Mouse (Mus musculus) ovary, postnatal 36 days (tissue): ENCODE measurements around the gene Tcf23.

Experiments
- DNase-seq: peaks from one replicate; pipeline ENCODE4 v3.0.0; 2022; ENCODE audit warnings: low spot score, mixed read lengths

Gene Tcf23

DNA sequence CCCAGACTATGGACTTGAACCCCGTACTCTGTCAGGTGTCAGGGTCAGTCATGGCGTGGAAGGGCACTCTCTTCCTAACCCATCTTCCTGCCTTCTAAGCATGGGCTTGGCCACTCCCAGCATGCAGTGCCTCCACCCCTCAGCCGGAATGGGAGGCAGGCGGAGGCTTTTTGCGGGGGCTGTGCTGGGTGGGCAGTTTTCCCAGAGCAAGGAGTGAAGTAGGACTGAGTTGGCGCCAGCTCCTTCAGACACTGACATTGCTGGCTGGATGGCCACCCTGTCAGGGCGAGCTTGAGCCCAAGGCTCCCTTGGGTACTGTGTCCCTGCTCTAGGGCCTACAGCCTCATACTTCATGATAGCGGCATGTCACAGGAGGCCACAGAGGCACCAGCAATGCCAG is at the start of gene Tcf23:
Gene Tcf23, plus strand, starts transcription at position 247 of the 400 bp plus-strand sequence.
- DNase-seq = peak; percentile 77

DNA sequence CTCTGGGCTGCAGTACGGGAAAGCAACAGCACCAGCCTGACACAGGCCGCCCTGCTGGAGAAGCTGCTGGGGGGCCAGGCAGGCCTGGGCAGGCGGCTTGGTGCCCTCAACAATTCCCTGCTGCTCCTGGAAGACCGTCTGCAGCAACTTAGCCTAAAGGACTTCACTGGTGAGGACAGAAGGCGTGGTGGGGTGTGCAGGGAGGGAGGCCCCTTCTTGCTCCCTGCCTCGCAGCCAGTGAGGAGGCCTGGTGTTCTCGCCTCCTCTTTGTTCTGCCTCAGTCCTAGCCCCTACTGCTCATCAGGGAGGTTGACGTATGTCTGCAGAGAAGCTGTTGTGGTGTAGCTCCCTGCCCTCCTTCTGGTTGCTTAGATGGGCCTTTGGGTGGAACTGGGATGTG is 49.8 kb upstream of the Tcf23 start:
- DNase-seq = no peak

- no peak for DNase-seq
Measured at GRCm38 (mm10) chr5:30919831-30920614, 48.4 kb upstream of the Tcf23 start.

DNA sequence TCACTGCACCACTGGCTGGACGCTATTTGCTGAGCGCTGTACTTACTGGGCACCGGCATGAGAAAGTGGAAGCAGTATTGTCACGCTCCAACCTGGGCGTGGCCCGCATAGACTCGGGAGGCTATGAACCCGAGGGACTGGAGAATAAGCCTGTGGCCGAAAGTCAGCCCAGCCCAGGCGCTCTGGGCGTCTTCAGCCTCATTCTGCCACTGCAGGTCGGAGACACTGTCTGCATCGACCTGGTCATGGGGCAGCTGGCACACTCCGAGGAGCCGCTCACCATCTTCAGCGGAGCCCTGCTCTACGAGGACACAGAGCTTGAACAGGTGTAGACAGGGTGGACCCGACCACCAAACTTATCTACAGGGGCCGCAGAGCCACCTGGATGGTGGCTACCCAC is 47.8 kb upstream of the Tcf23 start:
- no peak for DNase-seq

- peak; percentile 88 for DNase-seq
Measured at GRCm38 (mm10) chr5:30921256-30922033, 47.0 kb upstream of the Tcf23 start, which contains the start of gene Khk. Khk (plus strand) TSS chr5:30921431.

- no peak for DNase-seq
Measured at GRCm38 (mm10) chr5:30922581-30923041, 45.9 kb upstream of the Tcf23 start.

GRCm38 (mm10) chr5:30923119-30923518 is 45.3 kb upstream of the Tcf23 start:
- no peak for DNase-seq

DNA sequence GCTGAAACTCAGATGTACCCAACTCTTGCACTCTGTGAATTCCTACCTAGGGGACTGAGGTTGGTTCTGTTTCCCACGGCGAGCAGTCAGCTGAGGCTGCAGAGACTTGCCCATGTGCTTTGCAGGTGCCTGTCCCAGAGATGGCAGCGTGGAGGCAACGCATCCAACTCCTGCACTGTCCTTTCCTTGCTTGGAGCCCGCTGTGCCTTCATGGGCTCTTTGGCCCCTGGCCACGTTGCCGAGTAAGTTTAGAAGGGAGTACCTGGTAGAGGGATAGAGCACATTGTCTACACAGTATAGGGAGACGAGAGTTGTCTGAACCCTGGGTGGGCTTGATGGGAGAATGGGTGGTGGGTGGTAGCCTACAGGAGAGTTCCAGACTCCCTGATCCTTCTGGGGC is 43.8 kb upstream of the Tcf23 start:
- DNase-seq = no peak

DNA sequence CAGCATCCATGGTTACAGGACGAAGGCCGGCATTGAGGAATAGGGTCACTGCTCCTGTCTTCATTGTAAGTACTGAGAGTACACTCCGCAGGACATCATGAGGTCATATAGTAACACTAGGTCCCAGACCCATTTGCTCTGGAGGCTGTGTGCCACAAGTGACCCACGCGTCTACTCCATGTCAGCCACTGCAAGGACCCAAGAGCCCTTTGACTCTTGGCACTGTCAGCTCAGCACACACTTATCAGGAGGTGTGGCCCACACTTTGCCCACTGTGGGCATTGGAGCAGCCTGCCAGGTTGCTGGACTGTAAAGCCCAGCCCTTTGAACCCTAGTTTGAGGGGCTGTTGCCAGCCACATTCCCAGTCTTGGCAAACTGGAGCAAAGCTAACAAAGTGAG is 43.2 kb upstream of the Tcf23 start:
- DNase-seq = no peak

DNA sequence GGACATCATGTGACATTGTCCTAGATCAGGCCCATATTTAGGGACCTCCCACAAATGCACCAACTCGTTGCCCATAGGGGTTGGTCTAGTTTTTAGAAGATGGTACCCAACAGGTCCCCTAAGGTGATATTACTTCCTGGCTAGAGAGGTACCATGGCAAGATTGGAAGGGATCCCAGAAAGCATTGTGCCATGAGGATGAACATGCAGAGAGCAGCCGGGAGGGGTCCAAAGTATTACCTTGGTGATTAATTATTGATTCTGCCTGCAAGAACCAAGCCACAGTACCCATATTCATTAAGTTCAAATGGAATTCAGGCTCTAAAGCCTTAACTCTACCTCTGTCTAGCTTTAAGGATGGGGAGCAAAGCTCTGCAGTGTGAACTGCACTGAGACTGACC is 42.4 kb upstream of the Tcf23 start:
- no peak for DNase-seq

GRCm38 (mm10) chr5:30927945-30928529 is 40.4 kb upstream of the Tcf23 start:
- DNase-seq = no peak

- peak; percentile 62 for DNase-seq
Measured at GRCm38 (mm10) chr5:30930121-30930520, 38.3 kb upstream of the Tcf23 start.

GRCm38 (mm10) chr5:30930846-30931245 is 37.6 kb upstream of the Tcf23 start:
- no peak for DNase-seq

- DNase-seq = no peak
Measured at GRCm38 (mm10) chr5:30931378-30931777, 37.1 kb upstream of the Tcf23 start.

DNA sequence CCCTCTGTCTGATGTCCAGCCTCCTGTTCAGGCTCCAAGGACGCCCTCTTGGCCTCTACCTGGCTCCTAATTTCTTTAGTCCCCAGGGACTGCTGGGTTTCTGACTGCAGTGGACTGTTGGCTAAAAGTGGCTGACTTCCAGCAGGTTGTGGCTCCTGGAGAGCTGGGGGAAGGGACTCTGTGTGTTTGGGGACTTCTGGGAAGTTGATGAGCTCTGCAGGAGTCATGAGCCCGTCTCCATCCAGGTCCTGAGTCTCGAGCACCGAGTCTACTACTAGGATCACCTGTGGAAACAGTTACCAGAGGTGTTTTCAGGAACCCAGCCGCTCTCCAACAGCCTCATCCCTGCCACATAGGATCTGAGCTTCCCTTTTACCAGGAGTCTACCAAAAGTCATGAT is 34.8 kb upstream of the Tcf23 start:
- no peak for DNase-seq

GRCm38 (mm10) chr5:30934725-30935461 is 33.6 kb upstream of the Tcf23 start:
- no peak for DNase-seq

GRCm38 (mm10) chr5:30943004-30943403 is 25.5 kb upstream of the Tcf23 start:
- DNase-seq = no peak

DNA sequence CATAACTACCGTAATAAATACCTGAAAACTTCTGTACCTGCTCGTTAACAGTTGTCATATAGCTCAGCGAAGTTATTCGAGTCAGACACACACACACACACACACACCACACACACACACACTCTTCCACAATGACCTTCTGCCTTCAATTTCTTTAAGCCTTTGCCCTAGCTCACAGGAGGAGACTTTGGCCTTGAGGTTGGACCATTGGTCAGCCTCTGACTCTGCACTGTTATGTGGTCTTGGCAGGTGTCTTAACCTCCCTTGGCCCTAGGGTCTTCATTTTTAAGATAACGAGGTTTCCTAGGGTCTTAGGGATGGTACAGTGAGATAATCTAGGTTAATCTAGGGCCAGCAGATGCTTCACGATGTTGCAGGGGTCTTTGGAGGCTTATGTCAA is 24.1 kb upstream of the Tcf23 start:
- DNase-seq = no peak

- peak; percentile 61 for DNase-seq
Measured at GRCm38 (mm10) chr5:30944956-30945781, 23.3 kb upstream of the Tcf23 start, which contains the start of gene Cgref1. Cgref1 (minus strand) TSS chr5:30945591.

DNA sequence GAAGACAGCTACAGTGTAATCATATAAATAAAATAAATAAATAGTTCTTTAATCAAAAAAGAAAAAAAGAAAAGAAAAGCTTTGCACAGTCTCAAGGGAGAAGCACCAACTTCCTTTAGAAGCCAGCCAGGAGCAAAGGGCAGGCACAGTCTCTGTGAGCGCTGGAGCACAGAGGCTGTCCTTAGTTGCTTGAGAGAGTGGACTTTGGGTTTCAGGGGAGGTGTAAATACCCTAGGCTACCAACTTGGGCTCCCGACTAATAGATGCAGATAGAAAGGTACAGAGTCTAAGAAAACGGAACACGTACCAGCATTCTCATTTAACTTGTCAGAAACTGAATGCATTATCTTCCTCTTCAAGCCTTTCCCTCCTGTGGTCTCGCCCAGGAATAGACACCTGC is 19.8 kb upstream of the Tcf23 start:
- DNase-seq = no peak
